Mouse (Mus musculus) cerebellum, adult 2 months (tissue): Measurements from ENCODE around the gene Gng11.

Experiments
- CTCF ChIP-seq: fragments of 200-500 bp; IDR thresholded peaks from 2 replicates; pipeline ENCODE4 v1.5.1; 2011; ENCODE audit warnings: low read depth, mild to moderate bottlenecking, control low read depth, low read length, moderate library complexity, borderline replicate concordance; ENCODE audit not compliant: insufficient read depth
- POLR2A ChIP-seq: fragments of 200-500 bp; IDR thresholded peaks from 2 replicates; pipeline ENCODE4 v1.6.1; 2011; ENCODE audit warnings: low read length, control low read depth, borderline replicate concordance; ENCODE audit not compliant: insufficient read depth

DNA sequence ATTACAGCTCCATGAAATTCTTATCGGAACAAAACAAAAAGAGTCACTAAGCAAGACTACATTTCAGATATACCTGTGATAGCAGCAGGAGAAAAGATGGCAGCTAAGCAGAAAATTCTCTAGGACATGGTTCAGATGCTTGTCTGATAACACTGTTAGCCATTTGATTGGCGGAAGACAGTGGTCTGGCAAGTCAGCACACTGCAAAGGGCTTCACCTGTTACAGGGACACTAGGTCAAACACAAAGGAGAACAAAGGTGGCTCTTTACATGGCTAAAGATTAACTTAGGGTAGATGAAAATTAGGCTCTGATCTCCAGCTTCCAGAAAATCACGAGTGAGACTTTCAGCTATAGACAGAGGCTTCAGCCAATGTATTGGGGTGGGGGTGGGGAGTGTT, 15.0 kb upstream of the Gng11 start, which contains the start of gene Tfpi2:
- TF ChIP-seq CTCF (no peak), POLR2A (no peak)
